Mouse (Mus musculus) kidney, adult 18-20 months (tissue): ENCODE measurements around the gene Gm14305.
"Not testable (repeated sequence)": the region's sequence is repeated elsewhere in the genome, so short reads cannot be mapped to it uniquely, and the experiment has no call there.

ENCODE experiments used
- DNase-seq: peaks from one replicate; pipeline ENCODE4 v3.0.0; 2021

Gene Gm14305

DNA sequence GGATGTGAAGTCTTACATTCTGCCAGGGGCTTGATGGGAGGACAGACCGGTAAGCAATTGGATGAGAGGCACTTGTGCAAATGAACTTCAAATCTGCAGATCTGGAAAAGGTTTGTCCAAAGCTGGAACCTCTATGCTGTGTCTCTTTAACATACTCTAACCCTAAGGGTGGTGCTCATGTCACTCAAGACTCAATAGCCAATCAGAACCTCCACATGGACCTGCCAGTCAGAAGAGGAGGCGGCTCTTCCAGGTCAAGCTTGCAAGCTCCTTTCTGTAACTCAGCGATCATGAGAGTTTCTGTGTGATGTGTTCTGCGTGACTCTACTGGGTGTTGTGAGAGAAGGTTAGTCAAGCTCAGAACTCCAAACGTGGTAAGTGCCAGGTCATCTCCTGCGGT lies at the start of gene Gm14305:
Gm14305 (plus strand) TSS at position 278 of the 400 bp plus-strand sequence.
- peak; percentile 49 for DNase-seq

DNA sequence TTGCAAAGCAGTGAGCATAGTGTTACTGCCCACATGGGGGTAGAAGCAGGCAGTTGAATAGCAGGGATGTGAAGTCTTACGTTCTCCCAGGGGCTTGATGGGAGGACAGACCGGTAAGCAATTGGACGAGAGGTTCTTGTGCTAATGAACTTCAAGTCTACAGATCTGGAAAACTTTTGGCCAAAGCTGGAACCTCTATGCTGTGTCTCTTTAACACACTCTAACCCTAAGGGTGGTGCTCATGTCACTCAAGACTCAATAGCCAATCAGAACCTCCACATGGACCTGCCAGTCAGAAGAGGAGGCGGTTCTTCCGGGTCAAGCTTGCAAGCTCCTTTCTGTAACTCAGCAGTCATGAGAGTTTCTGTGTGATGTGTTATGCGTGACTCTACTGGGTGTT lies 37.9 kb upstream of the Gm14305 start, which contains the start of gene Zfp973:
Zfp973 (plus strand) TSS at position 301 of the 400 bp plus-strand sequence.
- not testable (repeated sequence) for DNase-seq
